Mouse (Mus musculus) midbrain, embryonic 12.5 days (tissue): ENCODE results near the gene Cald1. TPM values are rescaled to one million over a fixed set of nuclear protein-coding genes. Genes with fewer than 3 reads are reported as not detected.

ENCODE experiments used
- ATAC-seq: fragments of 200-750 bp; cut with Nextera tagmentation; 2 replicates; pipeline ENCODE4 v1.8.0; 2017; ENCODE audit warnings: low read depth, moderate TSS enrichment, moderate library complexity; ENCODE audit not compliant: low FRiP score
- H3K27ac ChIP-seq: fragments of 300-500 bp; sonication (generic); replicated peaks from 2 replicates; pipeline ENCODE4 v1.5.1; 2016; ENCODE audit warnings: mild to moderate bottlenecking
- H3K27me3 ChIP-seq: fragments of 300-500 bp; sonication (generic); 2 replicates; pipeline ENCODE4 v1.6.1; 2016; ENCODE audit warnings: mild to moderate bottlenecking
- H3K36me3 ChIP-seq: fragments of 300-500 bp; sonication (generic); 2 replicates; pipeline ENCODE4 v1.6.1; 2016
- H3K4me1 ChIP-seq: fragments of 300-500 bp; sonication (generic); 2 replicates; pipeline ENCODE4 v1.6.1; 2016
- H3K4me2 ChIP-seq: fragments of 300-500 bp; sonication (generic); replicated peaks from 2 replicates; pipeline ENCODE4 v1.6.1; 2016; ENCODE audit warnings: mild to moderate bottlenecking, moderate library complexity
- H3K4me3 ChIP-seq: fragments of 300-500 bp; sonication (generic); 2 replicates; pipeline ENCODE4 v1.5.1; 2016; ENCODE audit warnings: mild to moderate bottlenecking
- H3K9ac ChIP-seq: fragments of 300-500 bp; sonication (generic); replicated peaks from 2 replicates; pipeline ENCODE4 v1.6.1; 2016; ENCODE audit warnings: mild to moderate bottlenecking, moderate library complexity
- H3K9me3 ChIP-seq: fragments of 300-500 bp; sonication (generic); 2 replicates; pipeline ENCODE4 v1.6.1; 2016; ENCODE audit warnings: mild to moderate bottlenecking
- WGBS: fragments of 180-500 bp; shearing (Covaris S2); methylation state at CpG from one replicate; pipeline ENCODE4 v1.1.7; 2016; 5-methylcytosine and 5-hydroxymethylcytosine counted together
- polyA plus RNA-seq: library from polyadenylated mRNA; unstranded; fragments of >200 nt; fragmentation: Nextera tagmentation; extraction: Ambion mirVana; gene quantifications from 2 replicates; pipeline ENCODE4 v1.2.1, GENCODE M21; 2016

Gene Cald1
- polyA plus RNA-seq, 1 experiment from 2014 or later: 157 TPM

GRCm38 (mm10) chr6:34620242-34620641 is 21.9 kb downstream of the Cald1 start:
- 6% methylated on average over 1 of the region's 1 CpGs for WGBS
- H3K4me3 ChIP-seq: no peak overlapping the region
- H3K36me3 ChIP-seq: no peaks in the 10 kb centered on the region
- no peak for ATAC-seq
- H3K9ac ChIP-seq: no peak overlapping the region
- no peak overlapping the region for H3K4me2 ChIP-seq
- no peaks in the 10 kb centered on the region for H3K9me3 ChIP-seq
- H3K27me3 ChIP-seq: no peaks in the 10 kb centered on the region
- H3K4me1 ChIP-seq: no peaks in the 10 kb centered on the region
- no peak overlapping the region for H3K27ac ChIP-seq

GRCm38 (mm10) chr6:34622865-34623264 is 24.6 kb downstream of the Cald1 start:
- no peak overlapping the region for H3K4me3 ChIP-seq
- H3K4me1 ChIP-seq: no peaks in the 10 kb centered on the region
- H3K9me3 ChIP-seq: no peaks in the 10 kb centered on the region
- H3K9ac ChIP-seq: no peak overlapping the region
- WGBS: 63% methylated on average over 6 of the region's 6 CpGs
- ATAC-seq: no peak
- H3K27me3 ChIP-seq: no peaks in the 10 kb centered on the region
- no peak overlapping the region for H3K4me2 ChIP-seq
- H3K27ac ChIP-seq: no peak overlapping the region
- no peaks in the 10 kb centered on the region for H3K36me3 ChIP-seq

GRCm38 (mm10) chr6:34623290-34623689 is 25.0 kb downstream of the Cald1 start:
- Histone ChIP-seq H3K4me1 (no peaks in the 10 kb centered on the region), H3K4me3 (no peak overlapping the region), H3K36me3 (no peaks in the 10 kb centered on the region), H3K9me3 (no peaks in the 10 kb centered on the region), H3K9ac (no peak overlapping the region), H3K27ac (no peak overlapping the region), H3K27me3 (no peaks in the 10 kb centered on the region), H3K4me2 (no peak overlapping the region)
- ATAC-seq: no peak
- WGBS: 54% methylated on average over 7 of the region's 7 CpGs

- H3K36me3 ChIP-seq: no peaks in the 10 kb centered on the region
Measured at GRCm38 (mm10) chr6:34624536-34624935, 26.2 kb downstream of the Cald1 start.

GRCm38 (mm10) chr6:34626586-34627245 is 28.4 kb downstream of the Cald1 start:
- H3K36me3 ChIP-seq: no peaks in the 10 kb centered on the region
- H3K4me3 ChIP-seq: no peak overlapping the region
- 83% methylated on average over 8 of the region's 8 CpGs for WGBS

More at GRCm38 (mm10) chr6:34624536-34624935, 26.2 kb downstream of the Cald1 start:
- Histone ChIP-seq H3K4me3 (no peak overlapping the region), H3K9me3 (no peaks in the 10 kb centered on the region), H3K9ac (no peak overlapping the region), H3K4me1 (no peaks in the 10 kb centered on the region), H3K27ac (no peak overlapping the region), H3K27me3 (no peaks in the 10 kb centered on the region), H3K4me2 (no peak overlapping the region)
- ATAC-seq: no peak
- 91% methylated on average over 3 of the region's 3 CpGs for WGBS

GRCm38 (mm10) chr6:34628131-34628530 is 29.8 kb downstream of the Cald1 start:
- Histone ChIP-seq H3K27ac (no peak overlapping the region), H3K9ac (no peak overlapping the region), H3K9me3 (no peaks in the 10 kb centered on the region), H3K36me3 (no peaks in the 10 kb centered on the region), H3K4me2 (no peak overlapping the region), H3K4me3 (no peak overlapping the region), H3K27me3 (no peaks in the 10 kb centered on the region), H3K4me1 (no peaks in the 10 kb centered on the region)
- 69% methylated on average over 1 of the region's 1 CpGs for WGBS
- ATAC-seq: no peak

More at GRCm38 (mm10) chr6:34626586-34627245, 28.4 kb downstream of the Cald1 start:
- Histone ChIP-seq H3K4me2 (no peak overlapping the region), H3K9me3 (no peaks in the 10 kb centered on the region), H3K27ac (no peak overlapping the region), H3K27me3 (no peaks in the 10 kb centered on the region), H3K4me1 (no peaks in the 10 kb centered on the region), H3K9ac (no peak overlapping the region)
- ATAC-seq: no peak

GRCm38 (mm10) chr6:34633776-34634175 is 35.5 kb downstream of the Cald1 start:
- H3K36me3 ChIP-seq: no peaks in the 10 kb centered on the region
- ATAC-seq: no peak
- H3K9ac ChIP-seq: no peak overlapping the region
- H3K27me3 ChIP-seq: no peaks in the 10 kb centered on the region
- no peak overlapping the region for H3K27ac ChIP-seq
- no peaks in the 10 kb centered on the region for H3K4me1 ChIP-seq
- no peak overlapping the region for H3K4me2 ChIP-seq
- H3K9me3 ChIP-seq: no peaks in the 10 kb centered on the region
- H3K4me3 ChIP-seq: no peak overlapping the region
- 79% methylated on average over 3 of the region's 3 CpGs for WGBS

- no peaks in the 10 kb centered on the region for H3K9me3 ChIP-seq
- no peak overlapping the region for H3K4me2 ChIP-seq
- H3K27me3 ChIP-seq: no peaks in the 10 kb centered on the region; the same call in 1 of the 2 replicates
- H3K4me3 ChIP-seq: no peak overlapping the region
- H3K4me1 ChIP-seq: no peaks in the 10 kb centered on the region
- no peak for ATAC-seq
- WGBS: 65% methylated on average over 10 of the region's 10 CpGs
- no peak overlapping the region for H3K27ac ChIP-seq
- H3K9ac ChIP-seq: no peak overlapping the region
- no peaks in the 10 kb centered on the region for H3K36me3 ChIP-seq
Measured at GRCm38 (mm10) chr6:34637588-34638438, 39.5 kb downstream of the Cald1 start.

GRCm38 (mm10) chr6:34638667-34639066 is 40.4 kb downstream of the Cald1 start:
- Histone ChIP-seq H3K9ac (no peak overlapping the region), H3K4me1 (no peaks in the 10 kb centered on the region), H3K4me2 (no peak overlapping the region), H3K9me3 (no peaks in the 10 kb centered on the region), H3K4me3 (no peak overlapping the region), H3K27me3 (no peaks in the 10 kb centered on the region; the same call in 1 of the 2 replicates), H3K27ac (no peak overlapping the region), H3K36me3 (no peaks in the 10 kb centered on the region)
- ATAC-seq: no peak
- WGBS: 16% methylated on average over 2 of the region's 2 CpGs

GRCm38 (mm10) chr6:34640226-34640625 is 41.9 kb downstream of the Cald1 start:
- Histone ChIP-seq H3K4me3 (no peak overlapping the region), H3K9ac (no peak overlapping the region), H3K4me1 (no peaks in the 10 kb centered on the region), H3K27me3 (no peaks in the 10 kb centered on the region; the same call in 1 of the 2 replicates), H3K9me3 (no peaks in the 10 kb centered on the region), H3K27ac (no peak overlapping the region), H3K36me3 (no peaks in the 10 kb centered on the region), H3K4me2 (no peak overlapping the region)
- WGBS: 91% methylated on average over 9 of the region's 9 CpGs
- no peak for ATAC-seq

- Histone ChIP-seq H3K27ac (no peak overlapping the region), H3K27me3 (no peaks in the 10 kb centered on the region; the same call in 1 of the 2 replicates), H3K36me3 (no peaks in the 10 kb centered on the region), H3K9ac (no peak overlapping the region), H3K9me3 (no peaks in the 10 kb centered on the region), H3K4me3 (no peak overlapping the region), H3K4me1 (no peaks in the 10 kb centered on the region), H3K4me2 (no peak overlapping the region)
- no peak for ATAC-seq
Measured at GRCm38 (mm10) chr6:34641081-34641480, 42.8 kb downstream of the Cald1 start.

- H3K27me3 ChIP-seq: no peaks in the 10 kb centered on the region; the same call in 1 of the 2 replicates
- H3K4me3 ChIP-seq: no peak overlapping the region
- H3K9me3 ChIP-seq: no peaks in the 10 kb centered on the region
- no peak overlapping the region for H3K9ac ChIP-seq
- no peak overlapping the region for H3K4me2 ChIP-seq
- no peaks in the 10 kb centered on the region for H3K4me1 ChIP-seq
- ATAC-seq: no peak
- H3K36me3 ChIP-seq: no peaks in the 10 kb centered on the region
- no peak overlapping the region for H3K27ac ChIP-seq
- 92% methylated on average over 5 of the region's 5 CpGs for WGBS
Measured at GRCm38 (mm10) chr6:34642075-34642547, 43.8 kb downstream of the Cald1 start.
